Mouse (Mus musculus) kidney, adult 11 months (tissue): ENCODE data around the gene Prepl.

Experiments
- DNase-seq: peaks from one replicate; pipeline ENCODE4 v3.0.0; 2022

Prepl gene

DNA sequence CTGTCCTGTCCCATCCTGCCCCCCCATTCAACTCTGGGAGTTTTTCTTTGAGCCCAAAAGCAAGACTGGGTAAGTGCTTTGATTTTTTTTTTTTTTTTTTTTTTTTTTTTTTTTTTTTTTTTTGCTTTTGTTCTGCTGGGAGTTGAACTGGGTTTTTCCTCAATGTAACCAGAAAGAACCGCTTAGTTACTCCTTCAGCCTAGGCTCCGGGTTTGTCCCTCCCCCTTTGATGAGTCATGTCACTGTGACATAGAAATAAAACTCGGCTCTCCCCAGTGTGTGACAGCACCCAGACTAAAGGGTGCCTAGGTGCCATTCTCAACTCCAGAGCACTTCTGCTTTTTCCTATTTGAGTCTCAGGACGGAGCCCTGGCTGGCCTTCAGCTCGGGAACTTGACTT, 71.2 kb downstream of the Prepl start:
- DNase-seq: no peak

DNA sequence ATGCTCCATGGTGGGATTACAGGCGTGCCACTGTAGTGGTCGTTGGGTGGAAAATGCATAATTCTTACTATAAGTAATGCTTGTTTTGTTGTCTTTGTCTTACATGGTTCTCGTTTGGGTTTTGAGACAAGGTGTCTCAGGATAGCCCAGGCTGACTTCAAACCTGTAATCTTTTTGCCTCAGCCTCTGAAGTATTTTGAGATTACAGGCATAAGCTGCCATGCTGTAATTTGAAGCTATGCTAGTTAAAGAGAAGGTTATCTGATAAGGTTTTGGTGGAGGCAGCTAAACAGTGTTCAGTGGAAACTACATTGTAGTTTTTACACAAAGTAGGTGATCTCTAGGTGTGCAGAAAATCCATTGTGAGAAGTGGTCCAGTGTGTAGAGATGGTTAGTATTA, 71.7 kb downstream of the Prepl start:
- DNase-seq: no peak

DNA sequence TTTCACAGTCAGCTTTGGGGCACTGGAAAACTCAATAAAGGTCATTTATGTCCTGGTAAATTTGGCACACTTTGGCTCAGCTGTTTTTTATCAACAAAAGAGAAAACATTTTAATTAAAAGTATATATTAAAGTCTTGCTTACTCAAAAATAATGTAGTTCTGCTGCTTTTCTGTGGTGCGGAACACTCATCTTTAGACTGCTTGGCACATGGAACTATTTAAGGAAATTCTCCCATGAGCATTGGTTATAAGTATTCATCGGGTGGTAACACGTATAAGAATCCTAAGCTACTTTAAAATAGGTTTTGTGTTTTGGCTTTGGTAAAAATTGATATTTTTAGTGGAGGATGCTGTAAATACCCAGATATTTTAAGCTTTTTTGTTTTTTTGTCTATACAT, 75.4 kb downstream of the Prepl start:
- no peak for DNase-seq

DNA sequence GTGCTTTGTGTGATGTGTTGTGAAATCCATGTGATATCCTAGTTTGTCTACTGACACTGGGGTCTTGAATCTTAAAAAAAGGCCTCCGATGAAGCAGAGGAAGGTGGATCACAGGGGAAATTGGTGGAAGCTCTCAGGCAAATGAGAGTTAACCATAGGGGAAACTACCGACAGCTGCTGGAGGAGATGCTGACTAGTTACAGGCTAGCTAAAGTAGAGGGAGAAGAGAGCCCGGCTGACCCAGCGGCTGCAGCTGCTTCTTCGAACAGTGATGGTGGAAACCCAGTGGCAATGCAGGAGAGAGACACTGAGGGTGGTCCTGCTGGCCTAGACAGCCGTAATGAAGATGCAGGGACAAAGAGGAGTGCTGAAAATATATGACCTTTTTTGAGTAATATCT, 76.6 kb downstream of the Prepl start:
- no peak for DNase-seq
